Mouse (Mus musculus): ENCODE measurements at regions not wholly inside any gene's neighbourhood (a gene's known extent, or its start where the extent isn't known, plus 50 kb on each side); places are given as distances from the start of the nearest gene placed in this dataset.

DNA sequence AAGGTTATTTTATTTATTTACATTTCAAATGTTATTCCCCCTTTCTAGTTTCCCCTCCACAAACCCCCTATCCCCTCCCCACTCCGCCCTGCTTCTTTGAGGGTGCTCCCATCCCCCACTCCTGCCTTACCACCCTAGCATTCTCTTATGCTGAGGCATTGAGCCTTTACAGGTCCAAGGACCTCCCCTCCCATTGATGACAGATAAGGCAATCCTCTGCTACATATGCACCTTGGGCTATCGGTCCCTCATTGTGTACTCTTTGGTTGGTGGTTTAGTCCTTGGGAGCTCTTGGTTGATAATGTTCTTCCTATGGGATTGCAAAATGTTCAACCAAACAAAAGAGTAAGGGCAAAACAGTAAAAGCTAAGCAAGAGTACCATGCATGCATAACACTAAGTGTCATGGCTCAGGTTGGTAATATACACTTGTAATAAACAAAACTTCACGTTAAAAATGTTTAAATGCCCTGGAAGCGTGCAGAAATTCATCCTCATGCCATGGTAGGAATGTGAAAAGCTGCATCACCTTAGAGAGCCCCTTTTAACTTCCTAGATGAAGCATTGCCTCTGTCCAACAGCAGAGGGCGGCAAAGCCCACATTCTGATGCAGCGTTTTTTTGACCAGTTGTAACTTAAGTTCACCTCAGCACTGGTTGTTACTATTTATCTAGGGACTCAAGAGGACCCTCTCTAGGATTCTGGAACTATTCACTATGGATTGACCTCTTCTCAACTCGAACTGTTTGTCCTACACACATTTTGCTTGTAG is 207.6 kb downstream of the Rdh14 start:
- no peaks in the 10 kb centered on the region for H3K4me1 ChIP-seq (replicated peaks; ENCODE audit: control insufficient read depth, insufficient read depth, low read length)
- ATAC-seq (replicated peaks; ENCODE audit: low FRiP score, low TSS enrichment, low read depth), result peak; percentile 53
- no peaks in the 10 kb centered on the region for H3K36me3 ChIP-seq (ENCODE audit: control insufficient read depth, insufficient read depth, low read length)
- no peaks in the 10 kb centered on the region for H3K9me3 ChIP-seq (ENCODE audit: control insufficient read depth, low read length)
- WGBS, result 19% methylated on average over 7 of the region's 7 CpGs
- DNase-seq (ENCODE audit: low spot score), result peak; percentile 77
- H3K4me2 ChIP-seq (ENCODE audit: low read length), result no peak overlapping the region
- no peak overlapping the region for H3K4me3 ChIP-seq (ENCODE audit: low read depth, low read length)
- H3K9ac ChIP-seq (ENCODE audit: low read length), result no peak overlapping the region
- no peak overlapping the region for H3K27ac ChIP-seq (ENCODE audit: low read depth)
- H3K27me3 ChIP-seq (replicated peaks; ENCODE audit: control insufficient read depth, insufficient read depth, low read length), result no peaks in the 10 kb centered on the region

DNA sequence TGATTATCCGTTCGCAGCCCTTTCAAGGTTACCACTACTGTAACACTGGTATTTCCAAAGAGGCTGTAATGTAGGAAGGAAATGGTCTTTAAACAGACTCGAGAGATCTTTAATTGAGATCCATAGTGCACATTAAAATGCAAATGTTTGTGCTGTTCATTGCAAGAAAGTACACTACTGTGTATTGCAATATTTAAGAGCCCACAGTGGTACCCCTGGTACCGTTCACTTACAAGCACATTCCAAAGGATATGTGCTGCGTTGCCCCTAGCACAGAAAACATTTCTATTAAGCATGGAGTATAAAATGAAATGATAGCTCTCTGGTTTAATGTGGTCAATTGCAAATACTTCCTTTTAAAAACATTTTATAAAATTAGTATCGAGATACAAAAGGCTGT is 209.5 kb downstream of the Rdh14 start:
- H3K9me3 ChIP-seq (ENCODE audit: control insufficient read depth, low read length), result no peaks in the 10 kb centered on the region
- H3K9ac ChIP-seq (ENCODE audit: low read length), result no peak overlapping the region
- no peaks in the 10 kb centered on the region for H3K36me3 ChIP-seq (ENCODE audit: control insufficient read depth, insufficient read depth, low read length)
- WGBS, result 85% methylated on average over 6 of the region's 6 CpGs
- no peak overlapping the region for H3K4me2 ChIP-seq (ENCODE audit: low read length)
- H3K27ac ChIP-seq (ENCODE audit: low read depth), result no peak overlapping the region
- H3K4me3 ChIP-seq (ENCODE audit: low read depth, low read length), result no peak overlapping the region
- ATAC-seq (replicated peaks; ENCODE audit: low FRiP score, low TSS enrichment, low read depth) (no peak), DNase-seq (ENCODE audit: low spot score) (no peak)
- no peaks in the 10 kb centered on the region for H3K27me3 ChIP-seq (replicated peaks; ENCODE audit: control insufficient read depth, insufficient read depth, low read length)
- no peaks in the 10 kb centered on the region for H3K4me1 ChIP-seq (replicated peaks; ENCODE audit: control insufficient read depth, insufficient read depth, low read length)

DNA sequence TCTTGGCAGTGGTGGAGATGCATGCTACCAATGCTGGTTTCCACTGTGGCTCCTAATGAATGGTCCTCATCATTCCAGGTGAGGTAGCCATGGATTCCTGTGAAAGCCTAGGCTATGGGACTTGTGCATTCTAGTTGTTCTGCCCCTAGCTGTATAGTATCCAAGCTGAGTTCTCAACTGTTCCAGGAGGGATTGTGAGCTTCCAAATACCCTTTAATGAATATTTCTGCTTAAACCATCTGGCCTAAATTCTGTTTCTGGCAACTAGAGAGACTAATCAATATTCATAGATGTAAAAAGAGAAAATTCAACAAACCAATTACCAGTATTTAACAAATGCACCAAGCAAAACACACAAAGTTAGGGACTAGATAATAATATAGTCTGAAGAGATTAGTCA is 227.7 kb downstream of the Rdh14 start:
- Histone ChIP-seq H3K9ac (ENCODE audit: low read length) (no peak overlapping the region), H3K4me1 (replicated peaks; ENCODE audit: control insufficient read depth, insufficient read depth, low read length) (no peaks in the 10 kb centered on the region), H3K36me3 (ENCODE audit: control insufficient read depth, insufficient read depth, low read length) (no peaks in the 10 kb centered on the region), H3K27me3 (replicated peaks; ENCODE audit: control insufficient read depth, insufficient read depth, low read length) (0 out of 2 replicates have a peak, but pooled peaks cover 3% of the 10 kb centered on the region), H3K27ac (ENCODE audit: low read depth) (no peak overlapping the region), H3K4me2 (ENCODE audit: low read length) (no peak overlapping the region), H3K9me3 (ENCODE audit: control insufficient read depth, low read length) (no peaks in the 10 kb centered on the region), H3K4me3 (ENCODE audit: low read depth, low read length) (no peak overlapping the region)
- ATAC-seq (replicated peaks; ENCODE audit: low FRiP score, low TSS enrichment, low read depth), result no peak
- DNase-seq (ENCODE audit: low spot score), result no peak

DNA sequence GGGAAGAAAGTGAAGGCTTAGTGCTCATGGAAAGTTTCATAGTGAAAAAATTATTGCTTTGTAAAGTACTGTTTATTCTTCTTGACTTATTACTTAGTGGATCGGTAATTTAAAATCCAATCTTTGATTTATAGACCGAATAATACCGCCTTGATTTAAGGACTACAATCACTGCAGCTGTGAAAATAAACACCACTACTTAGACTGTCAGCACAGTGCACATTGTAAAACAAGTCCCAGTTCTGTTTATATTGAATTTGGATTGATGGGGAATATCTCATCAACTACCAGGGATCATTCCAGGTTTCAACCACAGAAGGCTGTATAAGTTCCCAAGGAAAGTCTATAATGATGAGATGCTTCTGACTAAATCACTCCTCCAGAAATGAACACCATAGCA is 230.0 kb downstream of the Rdh14 start:
- no peaks in the 10 kb centered on the region for H3K4me1 ChIP-seq (replicated peaks; ENCODE audit: control insufficient read depth, insufficient read depth, low read length)
- no peak for DNase-seq (ENCODE audit: low spot score)
- H3K36me3 ChIP-seq (ENCODE audit: control insufficient read depth, insufficient read depth, low read length), result no peaks in the 10 kb centered on the region
- 0 out of 2 replicates have a peak, but pooled peaks cover 3% of the 10 kb centered on the region for H3K27me3 ChIP-seq (replicated peaks; ENCODE audit: control insufficient read depth, insufficient read depth, low read length)
- no peak overlapping the region for H3K27ac ChIP-seq (ENCODE audit: low read depth)
- ATAC-seq (replicated peaks; ENCODE audit: low FRiP score, low TSS enrichment, low read depth), result no peak
- H3K4me2 ChIP-seq (ENCODE audit: low read length), result no peak overlapping the region
- no peak overlapping the region for H3K9ac ChIP-seq (ENCODE audit: low read length)
- 41% methylated on average over 3 of the region's 3 CpGs for WGBS
- no peak overlapping the region for H3K4me3 ChIP-seq (ENCODE audit: low read depth, low read length)
- no peaks in the 10 kb centered on the region for H3K9me3 ChIP-seq (ENCODE audit: control insufficient read depth, low read length)

DNA sequence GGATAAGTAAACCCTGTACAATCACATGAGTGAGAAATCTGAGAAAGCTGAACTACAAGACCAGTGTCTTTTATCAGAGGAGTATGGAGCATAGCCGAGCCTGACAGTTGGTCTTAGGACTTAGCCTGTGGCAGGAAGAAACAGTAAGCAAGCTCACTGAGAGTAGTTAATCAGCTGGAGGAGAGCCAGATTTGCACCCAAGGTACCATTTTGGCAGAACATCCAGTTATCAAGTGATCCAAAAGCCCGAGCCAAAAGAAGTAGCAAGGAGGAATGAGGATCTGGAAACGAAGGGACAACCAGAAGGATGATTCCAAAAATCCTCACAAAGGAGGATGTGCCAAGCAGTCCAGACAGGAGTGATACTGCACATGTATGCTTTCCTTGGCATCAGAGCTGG is 248.0 kb downstream of the Rdh14 start:
- WGBS, result 85% methylated on average over 3 of the region's 3 CpGs

DNA sequence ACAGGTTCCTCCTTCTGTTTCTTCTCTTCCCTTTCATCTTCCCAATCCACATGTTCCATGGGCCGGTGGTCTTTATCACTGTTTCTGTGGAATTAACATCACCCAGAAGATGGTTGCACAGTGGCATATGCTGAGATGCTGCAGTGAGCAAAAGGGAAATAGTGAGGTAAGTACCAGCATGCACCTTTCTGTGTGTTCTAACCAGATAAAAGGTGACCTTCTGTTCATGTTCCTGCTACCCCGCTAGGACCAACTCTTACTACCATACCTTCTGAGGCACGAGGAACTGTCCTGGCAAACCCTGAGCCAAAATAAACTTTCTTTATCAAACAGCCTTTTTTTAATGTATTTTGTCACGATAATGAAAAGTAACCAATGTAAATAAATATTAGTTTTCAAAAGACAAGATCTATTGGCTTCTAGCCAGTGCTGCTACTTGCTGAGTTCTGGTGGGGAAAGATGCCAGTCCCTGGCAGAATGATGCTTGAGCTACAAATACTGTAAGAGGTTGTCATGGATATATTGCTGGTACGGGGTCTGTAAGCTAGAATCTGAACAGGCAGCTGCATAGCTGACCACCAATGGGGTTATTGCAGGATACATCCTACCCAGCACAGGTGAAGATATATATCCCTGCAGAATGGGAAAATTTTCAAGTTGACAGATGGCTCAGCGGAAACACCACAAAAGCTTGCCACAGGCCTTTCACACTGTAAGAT is 264.1 kb downstream of the Rdh14 start:
- no peak overlapping the region for H3K4me3 ChIP-seq (ENCODE audit: low read depth, low read length)
- no peak overlapping the region for H3K27ac ChIP-seq (ENCODE audit: low read depth)
- WGBS, result 84% methylated on average over 6 of the region's 6 CpGs
- H3K4me1 ChIP-seq (replicated peaks; ENCODE audit: control insufficient read depth, insufficient read depth, low read length), result no peaks in the 10 kb centered on the region
- peaks cover 11% of the 10 kb centered on the region; the same call in 1 of the 2 replicates for H3K27me3 ChIP-seq (replicated peaks; ENCODE audit: control insufficient read depth, insufficient read depth, low read length)
- H3K9ac ChIP-seq (ENCODE audit: low read length), result no peak overlapping the region
- no peaks in the 10 kb centered on the region for H3K9me3 ChIP-seq (ENCODE audit: control insufficient read depth, low read length)
- DNase-seq (ENCODE audit: low spot score) (no peak), ATAC-seq (replicated peaks; ENCODE audit: low FRiP score, low TSS enrichment, low read depth) (no peak)
- no peak overlapping the region for H3K4me2 ChIP-seq (ENCODE audit: low read length)
- H3K36me3 ChIP-seq (ENCODE audit: control insufficient read depth, insufficient read depth, low read length), result no peaks in the 10 kb centered on the region

More for the DNA sequence above, 248.0 kb downstream of the Rdh14 start:
- Histone ChIP-seq H3K27ac (ENCODE audit: low read depth) (no peak overlapping the region), H3K4me3 (ENCODE audit: low read depth, low read length) (no peak overlapping the region), H3K9ac (ENCODE audit: low read length) (no peak overlapping the region), H3K4me1 (replicated peaks; ENCODE audit: control insufficient read depth, insufficient read depth, low read length) (no peaks in the 10 kb centered on the region), H3K27me3 (replicated peaks; ENCODE audit: control insufficient read depth, insufficient read depth, low read length) (no peaks in the 10 kb centered on the region), H3K36me3 (ENCODE audit: control insufficient read depth, insufficient read depth, low read length) (no peaks in the 10 kb centered on the region), H3K9me3 (ENCODE audit: control insufficient read depth, low read length) (no peaks in the 10 kb centered on the region), H3K4me2 (ENCODE audit: low read length) (no peak overlapping the region)
- ATAC-seq (replicated peaks; ENCODE audit: low FRiP score, low TSS enrichment, low read depth), result no peak
- DNase-seq (ENCODE audit: low spot score), result no peak

DNA sequence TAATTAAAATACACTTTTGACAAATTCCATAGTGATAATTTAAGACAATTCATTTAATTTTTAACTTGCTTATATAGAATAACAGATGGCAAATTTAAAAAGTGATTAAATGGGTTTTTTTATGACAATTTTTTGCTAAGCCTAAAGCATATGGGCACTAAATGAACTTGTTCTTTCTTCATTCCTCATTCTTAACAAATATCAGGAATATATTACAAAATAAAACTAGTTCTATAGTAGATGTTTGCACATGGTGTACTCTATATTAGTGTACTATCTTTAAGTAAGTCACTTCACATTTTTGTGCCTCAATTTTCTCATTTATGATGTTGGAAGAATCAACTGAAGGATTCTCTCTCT is 264.6 kb downstream of the Rdh14 start:
- DNase-seq (ENCODE audit: low spot score), result no peak
- Histone ChIP-seq H3K4me3 (ENCODE audit: low read depth, low read length) (no peak overlapping the region), H3K4me1 (replicated peaks; ENCODE audit: control insufficient read depth, insufficient read depth, low read length) (no peaks in the 10 kb centered on the region), H3K9ac (ENCODE audit: low read length) (no peak overlapping the region), H3K27me3 (replicated peaks; ENCODE audit: control insufficient read depth, insufficient read depth, low read length) (peaks cover 13% of the 10 kb centered on the region; the same call in 1 of the 2 replicates), H3K27ac (ENCODE audit: low read depth) (no peak overlapping the region), H3K9me3 (ENCODE audit: control insufficient read depth, low read length) (no peaks in the 10 kb centered on the region), H3K36me3 (ENCODE audit: control insufficient read depth, insufficient read depth, low read length) (no peaks in the 10 kb centered on the region), H3K4me2 (ENCODE audit: low read length) (no peak overlapping the region)
- no peak for ATAC-seq (replicated peaks; ENCODE audit: low FRiP score, low TSS enrichment, low read depth)

DNA sequence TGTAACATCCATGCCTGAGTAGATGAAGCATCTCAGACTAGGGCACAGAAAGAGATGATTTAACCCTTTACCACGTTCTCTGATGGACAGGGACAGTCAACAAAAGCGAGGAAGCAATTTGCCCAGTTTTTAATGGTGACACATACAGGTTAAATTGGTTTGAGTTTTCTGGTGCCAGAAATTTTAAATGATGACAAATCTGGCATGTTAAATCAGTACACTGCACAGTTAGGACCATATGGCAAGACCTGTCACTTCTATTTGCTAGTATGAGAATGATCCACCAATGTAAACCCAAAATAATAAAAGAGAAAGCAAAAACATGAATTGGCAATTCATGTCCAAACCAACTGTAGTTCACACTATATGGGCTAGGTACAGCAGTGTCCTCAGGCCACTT is 268.3 kb downstream of the Rdh14 start:
- no peaks in the 10 kb centered on the region for H3K36me3 ChIP-seq (ENCODE audit: control insufficient read depth, insufficient read depth, low read length)
- H3K4me3 ChIP-seq (ENCODE audit: low read depth, low read length), result no peak overlapping the region
- no peaks in the 10 kb centered on the region; the same call in 1 of the 2 replicates for H3K9me3 ChIP-seq (ENCODE audit: control insufficient read depth, low read length)
- no peaks in the 10 kb centered on the region for H3K4me1 ChIP-seq (replicated peaks; ENCODE audit: control insufficient read depth, insufficient read depth, low read length)
- no peak overlapping the region for H3K27ac ChIP-seq (ENCODE audit: low read depth)
- no peak overlapping the region for H3K4me2 ChIP-seq (ENCODE audit: low read length)
- 73% methylated on average over 2 of the region's 2 CpGs for WGBS
- DNase-seq (ENCODE audit: low spot score), result no peak
- ATAC-seq (replicated peaks; ENCODE audit: low FRiP score, low TSS enrichment, low read depth), result no peak
- H3K27me3 ChIP-seq (replicated peaks; ENCODE audit: control insufficient read depth, insufficient read depth, low read length), result peaks cover 13% of the 10 kb centered on the region; the same call in 1 of the 2 replicates
- H3K9ac ChIP-seq (ENCODE audit: low read length), result no peak overlapping the region

DNA sequence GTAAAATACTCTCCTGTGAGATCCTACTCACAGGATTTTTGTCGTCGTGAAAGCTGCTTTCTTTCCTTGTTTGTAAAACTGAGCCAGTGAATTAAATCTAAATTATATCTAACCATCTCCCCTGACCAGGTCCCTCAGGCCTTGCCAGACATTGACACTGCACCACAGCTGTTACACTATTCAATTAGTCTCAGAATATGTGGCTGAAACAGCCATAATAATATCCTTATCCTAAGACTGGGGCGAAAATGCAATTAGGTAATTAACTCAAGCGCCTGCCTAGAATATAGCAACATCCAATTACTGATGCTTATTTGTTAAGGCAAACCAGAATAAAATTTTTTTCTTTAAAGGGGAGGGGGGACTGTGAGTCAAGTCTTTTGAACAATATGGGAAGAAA is 296.2 kb downstream of the Rdh14 start:
- H3K27ac ChIP-seq (ENCODE audit: low read depth), result no peak overlapping the region
- H3K4me3 ChIP-seq (ENCODE audit: low read depth, low read length), result no peak overlapping the region

More for the DNA sequence above, 296.2 kb downstream of the Rdh14 start:
- no peaks in the 10 kb centered on the region for H3K4me1 ChIP-seq (replicated peaks; ENCODE audit: control insufficient read depth, insufficient read depth, low read length)
- H3K36me3 ChIP-seq (ENCODE audit: control insufficient read depth, insufficient read depth, low read length), result no peaks in the 10 kb centered on the region
- no peaks in the 10 kb centered on the region for H3K27me3 ChIP-seq (replicated peaks; ENCODE audit: control insufficient read depth, insufficient read depth, low read length)
- H3K4me2 ChIP-seq (ENCODE audit: low read length), result no peak overlapping the region
- ATAC-seq (replicated peaks; ENCODE audit: low FRiP score, low TSS enrichment, low read depth), result no peak
- H3K9ac ChIP-seq (ENCODE audit: low read length), result no peak overlapping the region
- WGBS, result 89% methylated on average over 4 of the region's 4 CpGs
- no peaks in the 10 kb centered on the region for H3K9me3 ChIP-seq (ENCODE audit: control insufficient read depth, low read length)
- DNase-seq (ENCODE audit: low spot score), result no peak

Data from intestine, embryonic 14.5 days (tissue).